Mouse (Mus musculus) heart, embryonic 16.5 days (tissue): ENCODE measurements at regions not wholly inside any gene's neighbourhood (a gene's known extent, or its start where the extent isn't known, plus 50 kb on each side); places are given as distances from the start of the nearest gene placed in this dataset.

ENCODE experiments used
- ATAC-seq: fragments of 200-750 bp; cut with Nextera tagmentation; replicated peaks from 2 replicates; pipeline ENCODE4 v1.8.0; 2017; ENCODE audit warnings: moderate number of reproducible peaks; ENCODE audit not compliant: insufficient read depth, low FRiP score; ENCODE audit errors: extremely low read depth
- H3K27ac ChIP-seq: fragments of 300-500 bp; sonication (generic); 2 replicates; pipeline ENCODE4 v1.5.1; 2014; ENCODE audit warnings: mild to moderate bottlenecking, low read length, control low read depth, moderate library complexity
- H3K27me3 ChIP-seq: fragments of 300-500 bp; sonication (generic); 2 replicates; pipeline ENCODE4 v1.6.1; 2014; ENCODE audit warnings: low read length, mixed read lengths; ENCODE audit not compliant: control insufficient read depth, insufficient read depth
- H3K36me3 ChIP-seq: fragments of 300-500 bp; sonication (generic); 2 replicates; pipeline ENCODE4 v1.6.1; 2014; ENCODE audit not compliant: control insufficient read depth, insufficient read depth
- H3K4me1 ChIP-seq: fragments of 300-500 bp; sonication (generic); 2 replicates; pipeline ENCODE4 v1.6.1; 2014; ENCODE audit warnings: low read length, mixed read lengths; ENCODE audit not compliant: control insufficient read depth, insufficient read depth
- H3K4me2 ChIP-seq: fragments of 300-500 bp; sonication (generic); 2 replicates; pipeline ENCODE4 v1.6.1; 2014; ENCODE audit warnings: low read depth, mild to moderate bottlenecking, control low read depth, low read length
- H3K4me3 ChIP-seq: fragments of 300-500 bp; sonication (generic); 2 replicates; pipeline ENCODE4 v1.5.1; 2014; ENCODE audit warnings: mild to moderate bottlenecking, control low read depth, low read length
- H3K9ac ChIP-seq: fragments of 300-500 bp; sonication (generic); 2 replicates; pipeline ENCODE4 v1.6.1; 2014; ENCODE audit warnings: low read length, control low read depth
- H3K9me3 ChIP-seq: fragments of 300-500 bp; sonication (generic); replicated peaks from 2 replicates; pipeline ENCODE4 v1.6.1; 2016; ENCODE audit warnings: low read length; ENCODE audit not compliant: control insufficient read depth
- WGBS: fragments of 180-500 bp; shearing (Covaris S2); extraction: QIAGEN DNeasy Blood & Tissue Kit; methylation state at CpG from one replicate; pipeline ENCODE4 v1.1.7; 2014; 5-methylcytosine and 5-hydroxymethylcytosine counted together

GRCm38 (mm10) chr13:44221721-44222120 is 437.1 kb downstream of the Cd83 start:
- Histone ChIP-seq H3K4me2 (no peak overlapping the region), H3K4me3 (no peak overlapping the region), H3K9ac (0 out of 2 replicates have a peak overlapping the region, but pooled peaks have one; percentile 12), H3K27ac (peak overlapping the region; percentile 25; the same call in 1 of the 2 replicates), H3K4me1 (peaks cover 8% of the 10 kb centered on the region), H3K9me3 (peaks cover 10% of the 10 kb centered on the region), H3K27me3 (no peaks in the 10 kb centered on the region), H3K36me3 (no peaks in the 10 kb centered on the region)
- no peak for ATAC-seq
- WGBS = 34% methylated on average over 5 of the region's 5 CpGs

GRCm38 (mm10) chr13:44222335-44222734 is 437.8 kb downstream of the Cd83 start:
- H3K27me3 ChIP-seq = no peaks in the 10 kb centered on the region
- no peak overlapping the region for H3K4me3 ChIP-seq
- H3K9me3 ChIP-seq = peaks cover 10% of the 10 kb centered on the region
- peaks cover 8% of the 10 kb centered on the region for H3K4me1 ChIP-seq
- no peak; the same call in 1 of the 2 replicates for ATAC-seq
- peak overlapping the region; percentile 55; the same call in 1 of the 2 replicates for H3K27ac ChIP-seq
- H3K9ac ChIP-seq = no peak overlapping the region; the same call in 1 of the 2 replicates
- no peaks in the 10 kb centered on the region for H3K36me3 ChIP-seq
- no peak overlapping the region for H3K4me2 ChIP-seq

GRCm38 (mm10) chr13:44227706-44228459 is 443.3 kb downstream of the Cd83 start:
- H3K27me3 ChIP-seq = no peaks in the 10 kb centered on the region
- peak overlapping the region; percentile 93 for H3K27ac ChIP-seq
- no peak for ATAC-seq
- peaks cover 18% of the 10 kb centered on the region for H3K4me1 ChIP-seq
- peak overlapping the region; percentile 64; the same call in 1 of the 2 replicates for H3K4me2 ChIP-seq
- no peaks in the 10 kb centered on the region for H3K36me3 ChIP-seq
- H3K9ac ChIP-seq = peak overlapping the region; percentile 69
- no peak overlapping the region for H3K4me3 ChIP-seq
- WGBS = 76% methylated on average over 14 of the region's 14 CpGs
- peaks cover 10% of the 10 kb centered on the region for H3K9me3 ChIP-seq

- Histone ChIP-seq H3K9me3 (peaks cover 10% of the 10 kb centered on the region), H3K4me1 (peaks cover 18% of the 10 kb centered on the region), H3K36me3 (no peaks in the 10 kb centered on the region), H3K9ac (peak overlapping the region; percentile 69), H3K4me3 (peak overlapping the region; percentile 39), H3K27me3 (no peaks in the 10 kb centered on the region), H3K4me2 (peak overlapping the region; percentile 64), H3K27ac (peak overlapping the region; percentile 93)
- ATAC-seq = peak; percentile 85
- 9% methylated on average over 16 of the region's 16 CpGs for WGBS
These were observed 444.1 kb downstream of the Cd83 start for GRCm38 (mm10) chr13:44228540-44229135.

- peak overlapping the region; percentile 69 for H3K9ac ChIP-seq
- H3K4me2 ChIP-seq = peak overlapping the region; percentile 64
- H3K36me3 ChIP-seq = no peaks in the 10 kb centered on the region
- peak overlapping the region; percentile 93 for H3K27ac ChIP-seq
- no peaks in the 10 kb centered on the region for H3K27me3 ChIP-seq
- 15% methylated on average over 7 of the region's 7 CpGs for WGBS
- H3K9me3 ChIP-seq = peaks cover 9% of the 10 kb centered on the region
- H3K4me3 ChIP-seq = peak overlapping the region; percentile 39
- ATAC-seq = peak; percentile 28; the same call in 1 of the 2 replicates
- H3K4me1 ChIP-seq = peaks cover 18% of the 10 kb centered on the region
These were observed 444.6 kb downstream of the Cd83 start for GRCm38 (mm10) chr13:44229136-44229611.

GRCm38 (mm10) chr13:44231403-44231802 is 446.8 kb downstream of the Cd83 start:
- ATAC-seq = no peak
- no peaks in the 10 kb centered on the region for H3K27me3 ChIP-seq
- 73% methylated on average over 4 of the region's 4 CpGs for WGBS
- H3K4me2 ChIP-seq = no peak overlapping the region
- no peak overlapping the region for H3K27ac ChIP-seq
- H3K9me3 ChIP-seq = no peaks in the 10 kb centered on the region
- H3K4me1 ChIP-seq = peaks cover 25% of the 10 kb centered on the region
- H3K36me3 ChIP-seq = no peaks in the 10 kb centered on the region
- no peak overlapping the region for H3K4me3 ChIP-seq
- no peak overlapping the region for H3K9ac ChIP-seq

- no peaks in the 10 kb centered on the region for H3K9me3 ChIP-seq
- no peaks in the 10 kb centered on the region for H3K27me3 ChIP-seq
- H3K9ac ChIP-seq = no peak overlapping the region
- H3K4me1 ChIP-seq = peaks cover 26% of the 10 kb centered on the region
- no peaks in the 10 kb centered on the region for H3K36me3 ChIP-seq
- no peak for ATAC-seq
- no peak overlapping the region for H3K4me2 ChIP-seq
- 58% methylated on average over 18 of the region's 18 CpGs for WGBS
- no peak overlapping the region for H3K27ac ChIP-seq
- no peak overlapping the region for H3K4me3 ChIP-seq
These were observed 447.5 kb downstream of the Cd83 start for GRCm38 (mm10) chr13:44231868-44232715.

GRCm38 (mm10) chr13:44232716-44233051 is 448.1 kb downstream of the Cd83 start:
- Histone ChIP-seq H3K9ac (no peak overlapping the region), H3K4me1 (peaks cover 26% of the 10 kb centered on the region), H3K9me3 (no peaks in the 10 kb centered on the region), H3K27me3 (no peaks in the 10 kb centered on the region), H3K4me3 (no peak overlapping the region), H3K36me3 (no peaks in the 10 kb centered on the region), H3K27ac (no peak overlapping the region), H3K4me2 (no peak overlapping the region)
- no peak for ATAC-seq
- WGBS = 83% methylated on average over 6 of the region's 6 CpGs
